Mouse (Mus musculus) MEL (cell line): ENCODE measurements around the gene Cdt1.

Experiments used
- POLR2A ChIP-seq, 2 experiments: IDR thresholded peaks; 2 replicates each; pipeline ENCODE4 v1.6.1; 2011 to 2012; ENCODE audit warnings: low read length in 2 of 2, mild to moderate bottlenecking in 2 of 2, control low read depth in 1 of 2, improper control_type of control experiment in 1 of 2, low read depth in 1 of 2, moderate library complexity in 1 of 2; ENCODE audit not compliant: control insufficient read depth in 1 of 2, insufficient read depth in 1 of 2, poor library complexity in 1 of 2
- RAD21 ChIP-seq: IDR thresholded peaks from 2 replicates; pipeline ENCODE4 v1.6.1; 2011; ENCODE audit warnings: mild to moderate bottlenecking, low read depth, low read length, improper control_type of control experiment

DNA sequence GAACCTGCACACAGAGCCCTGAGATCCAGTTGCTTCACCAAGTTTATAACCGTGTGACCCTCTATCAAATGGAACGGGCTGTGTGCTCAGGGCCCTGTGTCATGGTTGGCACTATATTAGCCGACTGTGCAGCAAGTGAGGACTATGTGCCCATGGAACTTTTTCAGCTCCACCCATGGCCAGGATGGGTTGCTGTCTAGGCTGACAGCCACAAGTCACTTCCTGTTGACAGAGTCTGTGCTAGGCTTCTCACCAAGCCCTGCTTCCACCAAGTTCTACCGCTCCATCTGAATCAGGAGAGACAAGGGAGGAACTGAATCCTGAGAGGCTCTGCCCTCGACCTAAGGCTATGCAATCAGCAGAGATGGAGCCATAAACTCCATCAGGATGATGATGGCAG lies 6.6 kb upstream of the Cdt1 start:
- TF ChIP-seq RAD21: no peak
- no peak for TF ChIP-seq POLR2A (IDR thresholded peaks at IDR 0.05; ENCODE audit: control insufficient read depth in 1 of 2, insufficient read depth in 1 of 2, low read depth in 1 of 2, low read length in 2 of 2, poor library complexity in 1 of 2)
